Mouse (Mus musculus): Measurements from ENCODE around the gene Olfr766-ps1. TPM values are rescaled to one million over a fixed set of nuclear protein-coding genes. Genes with fewer than 3 reads are reported as not detected.

Gene Olfr766-ps1
- polyA plus RNA-seq (2017; shearing (Covaris generic)), result not detected

GRCm38 (mm10) chr10:129068877-129069276 is at the start of gene Olfr766-ps1:
Olfr766-ps1 (minus strand) TSS chr10:129068977.

GRCm38 (mm10) chr10:129117761-129118160 is 49.0 kb upstream of the Olfr766-ps1 start, which contains the start of gene Olfr769:
Olfr769 (minus strand) TSS chr10:129117861.

GRCm38 (mm10) chr10:129099275-129099674 is 30.5 kb upstream of the Olfr766-ps1 start, which contains the start of gene Olfr768:
Olfr768 (minus strand) TSS chr10:129099375.

GRCm38 (mm10) chr10:129082810-129083209 is 14.0 kb upstream of the Olfr766-ps1 start, which contains the start of gene Olfr767:
Olfr767 (minus strand) TSS chr10:129082910.

GRCm38 (mm10) chr10:129049898-129050297 is 18.9 kb downstream of the Olfr766-ps1 start, which contains the start of gene Olfr765:
Olfr765 (minus strand) TSS chr10:129049998.

GRCm38 (mm10) chr10:129039796-129040195 is 29.0 kb downstream of the Olfr766-ps1 start, which contains the start of gene Olfr764-ps1:
Olfr764-ps1 (minus strand) TSS chr10:129039896.

Other genes starting within 250 kb of the Olfr766-ps1 start
- gene Ormdl2, start 247.3 kb downstream of the Olfr766-ps1 start, polyA plus RNA-seq (2017; shearing (Covaris generic)), result 10 to 100 TPM; 55.1 to 69.2 TPM
- gene Gdf11, start 177.3 kb downstream of the Olfr766-ps1 start, polyA plus RNA-seq (2017; shearing (Covaris generic)), result 1 to 10 TPM; 3.8 to 3.9 TPM
- 1 to 10 TPM; 2.9 to 7.2 TPM for gene Cd63, start 168.0 kb downstream of the Olfr766-ps1 start, polyA plus RNA-seq (2017; shearing (Covaris generic))
- gene Rdh5, start 146.1 kb downstream of the Olfr766-ps1 start, polyA plus RNA-seq (2017; shearing (Covaris generic)), result 10 to 100 TPM in 1 of 2 experiments, 1 to 10 TPM in 1; 9.4 to 10.6 TPM
- 100 to 1,000 TPM; 211 to 212 TPM for gene Bloc1s1, start 144.9 kb downstream of the Olfr766-ps1 start, polyA plus RNA-seq (2017; shearing (Covaris generic))
- gene Itga7, start 135.2 kb downstream of the Olfr766-ps1 start, polyA plus RNA-seq (2017; shearing (Covaris generic)), result 10 to 100 TPM; 10.4 to 15.0 TPM
- gene Mettl7b, start 108.0 kb downstream of the Olfr766-ps1 start, polyA plus RNA-seq (2017; shearing (Covaris generic)), result under 1 TPM in 1 of 2 experiments, not detected in 1; 0.33 TPM
- gene Olfr9, start 79.5 kb downstream of the Olfr766-ps1 start, polyA plus RNA-seq (2017; shearing (Covaris generic)), result not detected
- not detected for gene Olfr763, start 58.2 kb downstream of the Olfr766-ps1 start, polyA plus RNA-seq (2017; shearing (Covaris generic))
- gene Olfr764-ps1, start 29.1 kb downstream of the Olfr766-ps1 start, polyA plus RNA-seq (2017; shearing (Covaris generic)), result under 1 TPM in 1 of 2 experiments, not detected in 1; 0.16 TPM
- gene Olfr765, start 19.0 kb downstream of the Olfr766-ps1 start, polyA plus RNA-seq (2017; shearing (Covaris generic)), result not detected
- gene Olfr767, start 13.9 kb upstream of the Olfr766-ps1 start, polyA plus RNA-seq (2017; shearing (Covaris generic)), result under 1 TPM in 1 of 2 experiments, not detected in 1; 0.02 TPM
- not detected for gene Olfr768, start 30.4 kb upstream of the Olfr766-ps1 start, polyA plus RNA-seq (2017; shearing (Covaris generic))
- under 1 TPM in 1 of 2 experiments, not detected in 1; 0.11 TPM for gene Olfr769, start 48.9 kb upstream of the Olfr766-ps1 start, polyA plus RNA-seq (2017; shearing (Covaris generic))
- not detected for gene Olfr770, start 70.0 kb upstream of the Olfr766-ps1 start, polyA plus RNA-seq (2017; shearing (Covaris generic))
- not detected for gene Olfr771, start 95.8 kb upstream of the Olfr766-ps1 start, polyA plus RNA-seq (2017; shearing (Covaris generic))
- gene Olfr772, start 108.9 kb upstream of the Olfr766-ps1 start, polyA plus RNA-seq (2017; shearing (Covaris generic)), result not detected
- gene Olfr773, start 118.4 kb upstream of the Olfr766-ps1 start, polyA plus RNA-seq (2017; shearing (Covaris generic)), result under 1 TPM in 1 of 2 experiments, not detected in 1; 0.25 TPM
- gene Olfr774, start 167.2 kb upstream of the Olfr766-ps1 start, polyA plus RNA-seq (2017; shearing (Covaris generic)), result not detected
- gene Olfr775, start 179.4 kb upstream of the Olfr766-ps1 start, polyA plus RNA-seq (2017; shearing (Covaris generic)), result not detected
- gene Olfr776, start 190.2 kb upstream of the Olfr766-ps1 start, polyA plus RNA-seq (2017; shearing (Covaris generic)), result not detected
- not detected for gene Olfr777, start 202.5 kb upstream of the Olfr766-ps1 start, polyA plus RNA-seq (2017; shearing (Covaris generic))
- under 1 TPM in 1 of 2 experiments, not detected in 1; 0.09 TPM for gene Olfr780, start 249.1 kb upstream of the Olfr766-ps1 start, polyA plus RNA-seq (2017; shearing (Covaris generic))

Data from activated CD4-positive, CD25-positive, alpha-beta regulatory T cell (primary cell).